Mouse (Mus musculus): ENCODE data around the gene Gabrb2. TPM values are rescaled to one million over a fixed set of nuclear protein-coding genes. Genes with fewer than 3 reads are reported as not detected.

Gene Gabrb2
- total and polyA plus RNA-seq, 3 experiments, result not detected

DNA sequence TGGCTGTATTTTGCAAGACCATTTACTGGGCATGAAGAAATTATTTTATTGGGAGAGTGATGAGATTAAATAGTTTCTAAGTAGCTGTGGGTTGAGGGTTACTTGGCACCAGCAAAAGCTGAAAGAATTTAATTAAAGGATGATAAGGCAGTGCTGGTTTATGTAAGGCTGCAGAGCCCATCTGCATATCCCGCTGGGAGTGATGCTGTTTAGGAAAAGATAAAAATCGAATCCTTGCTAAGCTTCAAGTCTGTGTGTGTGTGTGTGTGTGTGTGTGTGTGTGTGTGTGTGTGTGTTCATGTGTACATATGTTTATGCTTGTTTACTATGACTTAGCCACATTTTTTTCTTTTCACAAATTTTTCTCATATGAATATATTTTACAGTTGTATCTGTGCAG, 113.0 kb downstream of the Gabrb2 start:
- no peak overlapping the region for H3K27ac ChIP-seq (ENCODE audit: insufficient read depth, low read depth)
- no peaks in the 10 kb centered on the region for H3K9me3 ChIP-seq (replicated peaks; ENCODE audit: low read length)
- no peak overlapping the region for H3K9ac ChIP-seq (ENCODE audit: insufficient read depth, low read depth)
- no peaks in the 10 kb centered on the region for H3K36me3 ChIP-seq (replicated peaks in 1 of 2; ENCODE audit: control insufficient read depth in 1 of 2, insufficient read depth in 1 of 2, low read length in 1 of 2)
- no peak for DNase-seq (ENCODE audit: extremely low read depth)
- dilution Hi-C loops (cut with MboI; ENCODE audit: extremely low pct_ligation_motif_present, extremely low pct_unique_long_range_greater_than_20kb, low sequenced_read_pairs), result no loop called here
- no peaks in the 10 kb centered on the region for H3K27me3 ChIP-seq (replicated peaks)
- no peak for TF ChIP-seq CTCF (conservative IDR thresholded peaks at IDR 0.05 in 1 of 2, IDR thresholded peaks at IDR 0.05 in 1 of 2; ENCODE audit: low read depth in 2 of 2, low read length in 2 of 2)
- TF ChIP-seq NRF1 (IDR thresholded peaks at IDR 0.05; ENCODE audit: low read depth, low read length), result no peak
- H3K4me2 ChIP-seq (ENCODE audit: insufficient read depth, low read depth, poor library complexity, severe bottlenecking), result no peak overlapping the region
- H3K79me2 ChIP-seq (replicated peaks; ENCODE audit: control insufficient read depth, extremely low read depth, insufficient read depth, poor library complexity, severe bottlenecking), result no peaks in the 10 kb centered on the region
- in situ Hi-C loops (cut with MboI; ENCODE audit: low pct_ligation_motif_present, low pct_unique_long_range_greater_than_20kb, low sequenced_read_pairs), result no loop called here
- no peaks in the 10 kb centered on the region for H3K4me1 ChIP-seq (ENCODE audit: control insufficient read depth in 1 of 2, insufficient read depth in 2 of 2)
- no peak overlapping the region for H3K4me3 ChIP-seq (replicated peaks in 1 of 3; ENCODE audit: low read depth in 2 of 3, low read length in 2 of 3, poor library complexity in 1 of 3)

DNA sequence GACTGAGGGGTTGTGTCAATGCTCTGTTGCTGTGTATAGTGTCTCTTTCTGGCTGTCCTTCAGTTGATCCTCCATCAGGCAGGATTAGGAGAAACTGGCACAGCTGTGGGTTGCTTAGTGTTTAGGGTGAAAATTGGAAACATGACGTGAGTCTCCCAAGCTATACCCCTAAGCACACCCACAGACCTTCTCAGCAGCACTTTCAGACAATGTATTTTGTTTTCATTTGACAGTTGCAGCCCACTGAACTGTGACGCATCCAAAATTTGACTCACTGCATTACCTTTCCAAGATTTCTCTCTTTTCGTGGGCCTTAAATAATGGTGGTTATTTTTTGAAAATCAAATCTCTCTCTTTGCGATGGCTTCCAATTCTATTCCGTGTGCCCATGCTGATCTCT, 115.7 kb downstream of the Gabrb2 start:
- dilution Hi-C loops (cut with MboI; ENCODE audit: extremely low pct_ligation_motif_present, extremely low pct_unique_long_range_greater_than_20kb, low sequenced_read_pairs), result no loop called here

DNA sequence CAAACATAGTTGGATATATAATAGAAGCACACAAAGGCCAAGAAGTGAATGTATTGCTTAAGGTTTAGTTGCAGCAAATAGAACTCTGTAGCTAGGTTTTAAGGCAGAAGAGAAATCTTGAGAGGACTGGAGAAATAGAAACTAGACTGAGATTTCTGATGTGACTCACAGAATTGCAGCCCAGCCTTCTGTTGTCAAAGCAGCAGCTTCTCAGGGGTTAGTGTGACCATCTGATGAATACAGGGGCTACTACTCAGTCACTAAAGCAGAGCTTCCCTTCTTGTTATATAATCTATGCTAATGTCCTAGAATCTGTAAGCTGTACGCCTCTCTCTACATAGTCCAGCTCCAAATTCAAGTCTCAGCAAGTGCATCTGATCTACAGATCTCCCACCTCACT, 116.3 kb downstream of the Gabrb2 start:
- no peak for DNase-seq (ENCODE audit: extremely low read depth)
- no peak for TF ChIP-seq NELFE (IDR thresholded peaks at IDR 0.05; ENCODE audit: low read depth, low read length)
- TF ChIP-seq CHD1 (IDR thresholded peaks at IDR 0.05; ENCODE audit: low read depth, low read length), result no peak
- no peak for TF ChIP-seq SIN3A (IDR thresholded peaks at IDR 0.05; ENCODE audit: low read length)
- TF ChIP-seq MAZ (IDR thresholded peaks at IDR 0.05; ENCODE audit: low read depth, low read length), result no peak
- TF ChIP-seq JUND (conservative IDR thresholded peaks at IDR 0.05; ENCODE audit: low read depth, low read length), result no peak
- no peak for TF ChIP-seq E2F4 (IDR thresholded peaks at IDR 0.05; ENCODE audit: insufficient replicate concordance, low read depth, low read length)
- no peak for TF ChIP-seq ZKSCAN1 (IDR thresholded peaks at IDR 0.05; ENCODE audit: borderline replicate concordance, low read depth, low read length)
- no peak for TF ChIP-seq TBP (conservative IDR thresholded peaks at IDR 0.05; ENCODE audit: low read depth, low read length)
- no peak for TF ChIP-seq NRF1 (IDR thresholded peaks at IDR 0.05; ENCODE audit: low read depth, low read length)
- dilution Hi-C loops (cut with MboI; ENCODE audit: extremely low pct_ligation_motif_present, extremely low pct_unique_long_range_greater_than_20kb, low sequenced_read_pairs), result no loop called here

More for the DNA sequence above, 115.7 kb downstream of the Gabrb2 start:
- Histone ChIP-seq H3K27me3 (replicated peaks) (no peaks in the 10 kb centered on the region), H3K9ac (ENCODE audit: insufficient read depth, low read depth) (no peak overlapping the region), H3K4me2 (ENCODE audit: insufficient read depth, low read depth, poor library complexity, severe bottlenecking) (no peak overlapping the region), H3K9me3 (replicated peaks; ENCODE audit: low read length) (no peaks in the 10 kb centered on the region), H3K4me1 (ENCODE audit: control insufficient read depth in 1 of 2, insufficient read depth in 2 of 2) (no peaks in the 10 kb centered on the region), H3K27ac (ENCODE audit: insufficient read depth, low read depth) (no peak overlapping the region), H3K4me3 (replicated peaks in 1 of 3; ENCODE audit: low read depth in 2 of 3, low read length in 2 of 3, poor library complexity in 1 of 3) (no peak overlapping the region), H3K79me2 (replicated peaks; ENCODE audit: control insufficient read depth, extremely low read depth, insufficient read depth, poor library complexity, severe bottlenecking) (no peaks in the 10 kb centered on the region), H3K36me3 (replicated peaks in 1 of 2; ENCODE audit: control insufficient read depth in 1 of 2, insufficient read depth in 1 of 2, low read length in 1 of 2) (no peaks in the 10 kb centered on the region)
- in situ Hi-C loops (cut with MboI; ENCODE audit: low pct_ligation_motif_present, low pct_unique_long_range_greater_than_20kb, low sequenced_read_pairs), result no loop called here
- TF ChIP-seq EP300 (IDR thresholded peaks at IDR 0.05; ENCODE audit: low read length), result no peak
- no peak for TF ChIP-seq MAX (IDR thresholded peaks at IDR 0.05; ENCODE audit: low read length)
- no peak for DNase-seq (ENCODE audit: extremely low read depth)

More for the DNA sequence above, 116.3 kb downstream of the Gabrb2 start:
- Histone ChIP-seq H3K27me3 (replicated peaks) (no peaks in the 10 kb centered on the region), H3K36me3 (replicated peaks in 1 of 2; ENCODE audit: control insufficient read depth in 1 of 2, insufficient read depth in 1 of 2, low read length in 1 of 2) (no peaks in the 10 kb centered on the region), H3K27ac (ENCODE audit: insufficient read depth, low read depth) (no peak overlapping the region), H3K4me3 (replicated peaks in 1 of 3; ENCODE audit: low read depth in 2 of 3, low read length in 2 of 3, poor library complexity in 1 of 3) (no peak overlapping the region), H3K79me2 (replicated peaks; ENCODE audit: control insufficient read depth, extremely low read depth, insufficient read depth, poor library complexity, severe bottlenecking) (no peaks in the 10 kb centered on the region), H3K4me2 (ENCODE audit: insufficient read depth, low read depth, poor library complexity, severe bottlenecking) (no peak overlapping the region), H3K9me3 (replicated peaks; ENCODE audit: low read length) (no peaks in the 10 kb centered on the region), H3K4me1 (ENCODE audit: control insufficient read depth in 1 of 2, insufficient read depth in 2 of 2) (no peaks in the 10 kb centered on the region), H3K9ac (ENCODE audit: insufficient read depth, low read depth) (no peak overlapping the region)
- in situ Hi-C loops (cut with MboI; ENCODE audit: low pct_ligation_motif_present, low pct_unique_long_range_greater_than_20kb, low sequenced_read_pairs), result no loop called here
